Mouse (Mus musculus) hindbrain, embryonic 15.5 days (tissue): Measurements from ENCODE around the gene Dnajb12. TPM values are rescaled to one million over a fixed set of nuclear protein-coding genes. Genes with fewer than 3 reads are reported as not detected.

Source experiments
- ATAC-seq: fragments of 200-750 bp; cut with Nextera tagmentation; 2 replicates; pipeline ENCODE4 v1.8.0; 2017; ENCODE audit warnings: low read depth, moderate number of reproducible peaks, moderate TSS enrichment; ENCODE audit not compliant: low FRiP score
- H3K27ac ChIP-seq: fragments of 300-500 bp; sonication (generic); replicated peaks from 2 replicates; pipeline ENCODE4 v1.5.1; 2015; ENCODE audit warnings: mild to moderate bottlenecking, inconsistent platforms
- H3K27me3 ChIP-seq: fragments of 300-500 bp; sonication (generic); 2 replicates; pipeline ENCODE4 v1.6.1; 2015; ENCODE audit warnings: control low read depth, inconsistent platforms
- H3K36me3 ChIP-seq: fragments of 300-500 bp; sonication (generic); 2 replicates; pipeline ENCODE4 v1.6.1; 2015; ENCODE audit warnings: control low read depth, inconsistent platforms
- H3K4me1 ChIP-seq: fragments of 300-500 bp; sonication (generic); replicated peaks from 2 replicates; pipeline ENCODE4 v1.6.1; 2015; ENCODE audit warnings: control low read depth, inconsistent platforms
- H3K4me2 ChIP-seq: fragments of 300-500 bp; sonication (generic); 2 replicates; pipeline ENCODE4 v1.6.1; 2015; ENCODE audit warnings: moderate library complexity, mild to moderate bottlenecking, inconsistent platforms
- H3K4me3 ChIP-seq: fragments of 300-500 bp; sonication (generic); 2 replicates; pipeline ENCODE4 v1.5.1; 2015; ENCODE audit warnings: mild to moderate bottlenecking, inconsistent platforms
- H3K9ac ChIP-seq: fragments of 300-500 bp; sonication (generic); 2 replicates; pipeline ENCODE4 v1.6.1; 2015; ENCODE audit warnings: inconsistent platforms
- H3K9me3 ChIP-seq: fragments of 300-500 bp; sonication (generic); 2 replicates; pipeline ENCODE4 v1.6.1; 2016; ENCODE audit warnings: control low read depth, inconsistent platforms
- WGBS: fragments of 180-500 bp; shearing (Covaris S2); methylation state at CpG from one replicate; pipeline ENCODE4 v1.1.7; 2015; 5-methylcytosine and 5-hydroxymethylcytosine counted together
- polyA plus RNA-seq: library from polyadenylated mRNA; unstranded; fragments of >200 nt; fragmentation: Nextera tagmentation; extraction: Ambion mirVana; gene quantifications from 2 replicates; pipeline ENCODE4 v1.2.1, GENCODE M21; 2015

Gene Dnajb12
- 18.6 and 24.6 TPM in 2 replicates for polyA plus RNA-seq

DNA sequence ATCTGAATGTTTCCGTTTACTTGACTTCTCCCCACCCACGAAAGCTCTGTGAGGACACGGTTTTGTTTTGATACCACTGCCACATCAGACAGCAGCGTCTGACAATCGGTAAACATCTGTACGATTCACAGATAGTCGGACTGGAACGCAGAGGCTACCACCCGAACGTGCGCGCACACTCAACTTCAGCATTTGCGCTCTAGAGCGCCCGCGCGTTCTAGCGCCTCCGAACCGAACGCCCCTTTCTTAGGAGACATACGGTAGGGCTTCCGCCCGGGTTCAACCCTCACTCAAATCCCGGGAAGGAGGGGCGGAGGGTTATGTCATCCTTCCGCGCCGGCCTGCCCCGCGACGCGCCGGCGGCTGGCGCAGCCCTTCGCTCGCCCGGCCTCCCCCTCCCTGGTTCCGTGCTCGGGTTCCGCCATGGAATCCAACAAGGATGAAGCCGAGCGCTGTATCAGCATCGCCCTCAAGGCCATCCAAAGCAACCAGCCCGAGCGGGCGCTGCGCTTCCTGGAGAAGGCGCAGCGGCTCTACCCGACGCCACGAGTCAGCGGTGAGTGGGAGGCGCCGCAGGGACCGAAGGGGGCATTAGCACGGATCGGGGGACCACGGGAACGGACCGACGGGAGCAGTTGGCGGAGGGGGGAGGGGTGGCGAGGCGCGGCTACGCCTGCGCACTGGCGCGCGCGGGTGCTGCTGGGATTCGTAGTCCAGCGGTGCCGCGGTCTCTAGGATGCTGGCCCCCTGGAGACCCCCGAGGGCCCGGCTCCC is at the start of gene Dnajb12:
Gene Dnajb12 (plus strand): TSS at position 302 of the 774 bp plus-strand sequence.
- peak within 1 kb of the TSS; percentile 87 for H3K4me3 ChIP-seq
- peaks cover 20% of the 10 kb centered on the region for H3K4me1 ChIP-seq
- H3K4me2 ChIP-seq = peak within 1 kb of the TSS; percentile 77
- no peaks in the 10 kb centered on the region for H3K36me3 ChIP-seq
- H3K27ac ChIP-seq = peak within 1 kb of the TSS; percentile 100
- peak within 1 kb of the TSS; percentile 82 for H3K9ac ChIP-seq
- peak; percentile 93 for ATAC-seq
- under 1% methylated on average over 77 of the region's 80 CpGs for WGBS
- no peaks in the 10 kb centered on the region for H3K27me3 ChIP-seq
- no peaks in the 10 kb centered on the region for H3K9me3 ChIP-seq

DNA sequence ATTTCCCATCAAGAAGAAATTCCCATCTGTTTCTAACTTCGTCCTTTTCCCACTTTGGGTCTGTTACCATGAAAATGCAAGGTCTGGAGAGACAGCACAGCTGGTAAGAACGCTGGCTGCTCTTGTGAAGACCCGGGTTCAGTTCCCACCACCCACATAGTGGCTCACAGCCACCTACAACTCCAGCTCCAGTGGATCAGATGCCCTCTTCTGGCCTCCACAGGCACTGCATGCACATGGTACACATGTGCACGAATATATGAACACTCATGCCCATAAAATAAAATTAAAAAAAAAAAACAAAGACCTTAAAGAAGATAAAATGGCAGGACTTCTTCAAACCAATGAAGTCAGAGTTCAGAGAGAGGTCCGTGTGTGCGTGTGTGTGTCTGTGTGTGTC is 49.5 kb upstream of the Dnajb12 start:
- Histone ChIP-seq H3K4me2 (no peak overlapping the region), H3K4me1 (no peaks in the 10 kb centered on the region), H3K27ac (no peak overlapping the region), H3K9ac (no peak overlapping the region), H3K27me3 (no peaks in the 10 kb centered on the region), H3K36me3 (peaks cover 18% of the 10 kb centered on the region), H3K4me3 (no peak overlapping the region), H3K9me3 (no peaks in the 10 kb centered on the region)
- ATAC-seq = no peak
- WGBS = 98% methylated on average over 6 of the region's 6 CpGs

DNA sequence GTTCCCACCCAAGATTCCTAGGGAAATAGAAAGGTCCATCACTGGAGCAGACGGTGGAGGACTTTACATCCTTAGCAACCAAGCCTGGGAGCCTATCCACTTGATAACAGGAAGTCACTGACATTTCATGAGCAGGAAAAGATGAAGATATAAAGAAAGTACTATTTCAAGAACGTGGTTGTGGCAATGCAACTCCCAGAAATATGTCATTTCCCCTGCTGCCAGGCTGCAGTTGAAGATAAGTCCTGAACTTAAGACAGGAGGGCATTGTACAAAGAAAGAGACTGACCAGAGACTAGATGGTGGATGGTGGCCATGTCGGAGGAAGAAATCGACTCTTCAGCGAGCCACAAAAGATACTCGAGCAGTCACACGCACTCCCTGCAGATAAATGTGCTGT is 47.4 kb upstream of the Dnajb12 start:
- Histone ChIP-seq H3K4me3 (no peak overlapping the region), H3K36me3 (peaks cover 18% of the 10 kb centered on the region), H3K4me1 (no peaks in the 10 kb centered on the region), H3K4me2 (no peak overlapping the region), H3K27ac (no peak overlapping the region), H3K9me3 (no peaks in the 10 kb centered on the region), H3K9ac (no peak overlapping the region), H3K27me3 (no peaks in the 10 kb centered on the region)
- WGBS = 89% methylated on average over 7 of the region's 7 CpGs
- ATAC-seq = no peak

DNA sequence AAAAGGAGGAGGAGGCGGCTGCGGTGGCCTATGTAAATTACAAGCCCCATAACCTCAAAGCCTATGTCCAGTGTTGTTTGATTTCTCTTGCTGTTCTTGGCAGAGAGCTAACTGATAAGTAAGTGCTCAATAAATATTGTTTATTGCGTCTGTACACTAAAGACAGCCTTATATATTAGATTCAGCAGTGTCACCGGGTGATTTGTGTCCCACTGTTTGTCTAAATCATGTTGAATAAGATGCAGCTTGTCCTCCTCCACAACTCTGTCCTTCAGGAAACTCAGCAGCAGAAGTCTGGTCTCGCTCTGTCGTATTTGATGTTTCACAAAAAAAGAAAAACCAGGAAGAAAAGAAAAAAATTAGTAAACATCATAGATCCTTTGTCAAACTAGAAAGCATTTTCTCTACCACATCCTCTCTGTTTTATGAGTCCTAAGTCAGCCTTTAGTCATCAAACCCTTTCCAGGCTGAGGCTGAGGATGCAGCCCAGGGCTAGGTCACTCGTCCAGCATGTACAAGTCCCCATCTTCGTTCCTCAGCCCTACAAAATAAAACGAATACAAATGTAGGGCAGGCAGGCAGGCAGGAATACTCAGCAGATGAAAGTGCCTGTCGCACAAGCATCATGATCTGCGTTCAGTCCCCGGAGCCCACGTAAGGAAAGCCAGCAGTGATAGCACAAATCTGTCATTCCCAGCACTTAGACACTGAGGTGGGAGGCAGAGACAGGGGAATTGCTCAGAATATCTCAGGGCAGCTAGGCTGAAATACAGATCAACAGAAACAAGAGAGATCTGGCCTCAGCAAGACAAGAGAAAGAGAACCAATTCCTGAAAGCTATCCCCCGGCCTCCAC is 43.8 kb upstream of the Dnajb12 start:
- Histone ChIP-seq H3K4me2 (no peak overlapping the region), H3K4me1 (no peaks in the 10 kb centered on the region), H3K9me3 (no peaks in the 10 kb centered on the region), H3K36me3 (no peaks in the 10 kb centered on the region), H3K4me3 (no peak overlapping the region), H3K27ac (no peak overlapping the region), H3K9ac (no peak overlapping the region), H3K27me3 (no peaks in the 10 kb centered on the region)
- WGBS = 85% methylated on average over 14 of the region's 14 CpGs
- no peak for ATAC-seq

DNA sequence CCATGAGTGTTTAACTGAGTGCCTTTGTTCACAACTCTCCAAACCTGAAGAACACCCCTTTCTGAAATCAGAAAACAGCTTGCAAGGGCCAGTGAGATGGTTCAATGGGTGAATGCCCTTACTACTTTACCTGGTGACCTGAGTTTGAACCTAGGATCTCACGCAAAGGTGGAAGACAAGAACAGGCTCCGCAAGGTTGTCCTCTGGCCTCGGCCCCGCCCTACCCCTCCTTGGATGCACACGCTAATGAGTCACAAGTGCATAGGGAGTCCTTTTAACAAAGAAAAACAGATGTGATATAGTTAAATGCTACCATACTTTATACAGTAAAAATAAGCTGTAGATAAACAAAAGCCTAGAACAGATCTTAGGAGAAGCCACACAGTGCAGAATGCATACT is 41.9 kb upstream of the Dnajb12 start:
- Histone ChIP-seq H3K4me1 (no peaks in the 10 kb centered on the region), H3K4me2 (no peak overlapping the region), H3K9ac (no peak overlapping the region), H3K9me3 (no peaks in the 10 kb centered on the region), H3K27ac (no peak overlapping the region), H3K36me3 (no peaks in the 10 kb centered on the region), H3K27me3 (no peaks in the 10 kb centered on the region), H3K4me3 (no peak overlapping the region)
- ATAC-seq = no peak
- WGBS = 97% methylated on average over 5 of the region's 5 CpGs

DNA sequence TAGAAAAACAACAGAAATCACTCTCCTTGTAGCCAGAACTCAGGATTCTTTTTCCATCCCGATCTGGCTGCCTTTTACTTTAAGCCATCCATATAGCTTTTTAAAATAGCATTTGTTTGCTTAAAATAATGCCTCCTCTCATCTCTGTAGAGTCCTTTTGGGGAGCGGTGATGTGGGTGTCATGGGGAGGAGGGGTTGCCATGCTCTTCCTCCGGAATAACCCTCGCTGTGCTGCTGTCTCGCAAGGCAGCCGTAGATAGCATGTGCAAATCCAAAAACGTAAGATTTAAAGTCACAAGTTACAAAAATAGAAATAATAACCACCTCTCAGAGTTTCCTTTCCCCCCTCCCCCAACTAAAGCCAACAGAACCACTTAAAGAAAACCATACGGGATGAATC is 37.9 kb upstream of the Dnajb12 start:
- no peaks in the 10 kb centered on the region for H3K36me3 ChIP-seq
- no peaks in the 10 kb centered on the region for H3K9me3 ChIP-seq
- peaks cover 6% of the 10 kb centered on the region; the same call in 1 of the 2 replicates for H3K4me1 ChIP-seq
- no peak overlapping the region for H3K27ac ChIP-seq
- no peak overlapping the region for H3K9ac ChIP-seq
- H3K4me2 ChIP-seq = no peak overlapping the region
- H3K4me3 ChIP-seq = no peak overlapping the region
- no peaks in the 10 kb centered on the region for H3K27me3 ChIP-seq
- no peak for ATAC-seq
- 95% methylated on average over 8 of the region's 8 CpGs for WGBS

DNA sequence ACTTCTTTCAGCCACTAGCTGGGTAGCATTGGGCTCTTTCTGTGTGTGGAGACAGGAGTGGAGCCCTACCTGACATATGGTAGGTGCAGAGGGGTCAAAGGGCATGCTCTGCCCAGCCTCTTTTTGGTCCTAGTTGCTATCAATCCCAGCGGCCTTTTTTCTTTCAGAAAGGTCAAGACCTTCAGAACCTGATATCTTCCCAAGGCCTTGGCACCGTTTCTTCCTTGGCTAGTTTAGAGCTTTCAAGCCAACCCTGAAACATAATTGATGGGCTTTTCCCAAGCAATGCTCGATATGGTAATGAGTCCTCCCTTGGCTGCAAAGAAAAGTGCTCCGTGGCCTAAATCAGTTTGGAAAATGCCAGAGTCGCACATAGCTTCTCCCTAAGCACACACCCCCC is 36.2 kb upstream of the Dnajb12 start:
- Histone ChIP-seq H3K9me3 (no peaks in the 10 kb centered on the region), H3K4me2 (no peak overlapping the region), H3K9ac (no peak overlapping the region), H3K27ac (no peak overlapping the region), H3K4me3 (no peak overlapping the region), H3K4me1 (peaks cover 6% of the 10 kb centered on the region; the same call in 1 of the 2 replicates), H3K27me3 (no peaks in the 10 kb centered on the region), H3K36me3 (no peaks in the 10 kb centered on the region)
- 21% methylated on average over 5 of the region's 5 CpGs for WGBS
- ATAC-seq = no peak

DNA sequence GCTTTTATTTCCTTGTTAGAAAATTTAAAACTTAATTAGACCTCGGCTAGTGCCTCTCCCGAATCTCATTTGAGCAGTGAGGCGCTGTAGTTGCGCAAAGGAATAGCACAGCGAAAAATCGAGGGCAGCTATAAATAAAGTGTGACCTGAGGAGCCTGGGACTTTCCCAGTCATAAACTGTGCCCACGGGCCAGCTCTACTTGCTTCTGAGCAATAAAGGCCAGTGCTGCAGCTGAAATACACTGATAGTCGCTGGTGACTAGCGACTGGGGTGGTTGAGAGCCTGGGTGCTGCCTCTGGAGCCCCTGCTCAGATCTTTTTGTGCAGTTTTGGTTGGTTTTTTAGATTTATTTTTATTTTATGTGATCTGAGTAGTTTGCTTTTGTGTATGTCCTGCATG is 34.7 kb upstream of the Dnajb12 start:
- Histone ChIP-seq H3K4me1 (peaks cover 6% of the 10 kb centered on the region; the same call in 1 of the 2 replicates), H3K4me2 (no peak overlapping the region), H3K4me3 (no peak overlapping the region), H3K36me3 (no peaks in the 10 kb centered on the region), H3K9me3 (no peaks in the 10 kb centered on the region), H3K27ac (no peak overlapping the region), H3K27me3 (no peaks in the 10 kb centered on the region), H3K9ac (no peak overlapping the region)
- no peak for ATAC-seq
- 71% methylated on average over 9 of the region's 9 CpGs for WGBS

DNA sequence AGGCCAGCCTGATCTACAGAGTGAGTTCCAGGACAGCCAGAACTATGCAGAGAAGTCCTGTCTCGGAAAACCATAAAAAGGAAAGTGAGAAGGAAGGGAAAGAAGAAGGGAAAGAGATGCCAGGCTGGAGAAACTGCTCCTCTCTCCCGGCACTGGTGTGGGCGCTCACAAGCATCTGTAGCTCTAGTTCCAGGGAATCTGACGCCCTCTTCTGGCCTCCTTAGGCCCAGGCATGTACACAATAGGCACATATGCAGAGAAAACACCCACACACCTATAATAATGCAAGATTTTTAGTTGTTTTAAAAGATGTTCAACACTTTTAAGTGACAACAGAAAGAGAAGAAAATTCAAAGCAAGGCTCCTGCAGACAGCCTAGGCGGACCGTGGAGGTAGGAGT is 32.9 kb upstream of the Dnajb12 start:
- Histone ChIP-seq H3K9me3 (no peaks in the 10 kb centered on the region), H3K4me2 (no peak overlapping the region), H3K4me1 (peaks cover 6% of the 10 kb centered on the region; the same call in 1 of the 2 replicates), H3K9ac (no peak overlapping the region), H3K36me3 (no peaks in the 10 kb centered on the region), H3K27me3 (no peaks in the 10 kb centered on the region), H3K4me3 (no peak overlapping the region), H3K27ac (no peak overlapping the region)
- WGBS = 79% methylated on average over 6 of the region's 6 CpGs
- no peak for ATAC-seq

DNA sequence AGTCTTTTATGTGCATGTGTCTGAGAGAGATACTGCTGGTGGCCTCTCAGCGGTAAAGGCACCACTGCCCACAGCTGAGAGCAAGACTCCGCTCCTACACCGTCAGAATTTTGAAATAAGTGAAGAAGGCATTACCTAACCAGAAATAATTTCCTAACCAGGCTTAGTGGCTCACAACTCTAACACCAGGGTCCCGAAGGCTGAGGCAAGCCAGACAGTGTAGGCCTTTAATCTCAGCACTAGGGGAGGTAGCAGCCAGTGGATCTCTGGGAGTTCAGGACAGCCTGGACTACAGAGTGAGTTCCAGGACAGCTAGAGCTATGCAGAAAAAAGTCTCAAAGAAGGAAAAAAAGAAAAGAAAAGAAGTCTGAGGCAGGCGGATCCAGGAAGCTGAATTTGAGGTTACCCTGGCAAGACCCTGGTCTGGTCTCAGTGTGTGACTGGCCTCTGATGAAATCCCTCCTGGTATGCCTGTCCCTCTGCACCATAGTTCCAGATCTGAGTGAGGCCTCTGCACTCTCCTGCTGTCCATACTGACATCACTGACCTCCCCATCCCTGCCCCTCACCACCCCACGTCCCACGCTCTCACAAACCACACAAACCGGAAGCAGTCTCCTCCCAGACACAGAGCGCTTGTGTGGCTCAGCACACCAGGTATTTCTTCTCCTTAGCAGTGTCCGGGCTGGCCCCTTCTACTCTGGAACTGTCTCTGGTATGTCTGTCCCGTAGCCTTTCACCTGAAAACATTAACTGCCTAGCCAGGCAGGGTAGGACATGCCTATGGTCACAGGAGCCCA is 31.1 kb upstream of the Dnajb12 start:
- Histone ChIP-seq H3K4me2 (no peak overlapping the region), H3K9ac (no peak overlapping the region), H3K4me1 (peaks cover 2% of the 10 kb centered on the region; the same call in 1 of the 2 replicates), H3K9me3 (no peaks in the 10 kb centered on the region), H3K27me3 (no peaks in the 10 kb centered on the region), H3K36me3 (no peaks in the 10 kb centered on the region), H3K27ac (no peak overlapping the region), H3K4me3 (no peak overlapping the region)
- 83% methylated on average over 11 of the region's 11 CpGs for WGBS
- no peak for ATAC-seq

DNA sequence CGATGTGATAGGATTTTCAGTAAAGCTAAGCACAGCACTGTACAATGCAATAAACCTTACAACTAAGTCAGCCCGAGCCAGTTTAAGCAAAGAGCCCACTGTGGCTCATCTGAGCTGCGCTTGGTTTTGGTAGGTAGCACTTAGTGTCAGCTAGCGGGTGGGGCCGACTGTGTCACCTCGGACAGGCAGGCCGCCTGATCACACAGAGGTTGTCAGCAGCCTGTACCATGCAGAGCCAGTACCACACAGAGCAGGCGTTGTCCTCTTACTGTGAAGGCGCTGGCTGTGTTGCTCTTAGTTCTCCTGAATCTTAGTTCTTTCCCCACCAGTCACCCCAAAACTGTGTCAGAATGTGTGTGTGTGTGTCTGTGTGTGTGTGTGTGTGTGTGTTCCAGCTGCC is 30.4 kb upstream of the Dnajb12 start:
- no peak overlapping the region for H3K27ac ChIP-seq
- 67% methylated on average over 9 of the region's 9 CpGs for WGBS
- no peak overlapping the region for H3K4me2 ChIP-seq
- no peaks in the 10 kb centered on the region for H3K27me3 ChIP-seq
- H3K4me1 ChIP-seq = no peaks in the 10 kb centered on the region
- H3K36me3 ChIP-seq = no peaks in the 10 kb centered on the region
- no peak for ATAC-seq
- H3K4me3 ChIP-seq = no peak overlapping the region
- no peak overlapping the region for H3K9ac ChIP-seq
- H3K9me3 ChIP-seq = no peaks in the 10 kb centered on the region

DNA sequence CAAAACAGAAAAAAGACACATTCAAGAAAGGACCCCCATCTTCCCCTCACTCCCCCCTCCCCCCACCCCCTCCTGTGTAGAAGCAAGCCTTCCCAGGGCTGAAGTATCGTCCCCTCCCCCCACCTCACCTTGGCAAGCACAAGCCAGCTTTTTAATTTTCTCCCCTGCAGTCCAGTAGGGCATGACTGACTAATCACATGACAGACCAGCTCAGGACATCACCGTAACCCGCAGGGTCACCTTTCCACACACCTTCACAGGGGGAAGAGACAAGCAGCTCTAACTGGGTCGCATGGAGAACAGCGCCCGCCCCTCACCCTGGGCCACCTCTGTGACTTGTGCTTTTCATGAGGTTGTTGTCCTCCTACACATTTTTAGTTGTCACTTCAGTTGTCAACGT is 30.0 kb upstream of the Dnajb12 start:
- Histone ChIP-seq H3K4me2 (no peak overlapping the region), H3K4me1 (no peaks in the 10 kb centered on the region), H3K27ac (no peak overlapping the region), H3K9ac (no peak overlapping the region), H3K4me3 (no peak overlapping the region), H3K36me3 (no peaks in the 10 kb centered on the region), H3K27me3 (no peaks in the 10 kb centered on the region), H3K9me3 (no peaks in the 10 kb centered on the region)
- no peak for ATAC-seq
- 81% methylated on average over 7 of the region's 7 CpGs for WGBS
